Mouse (Mus musculus): Measurements from ENCODE around the gene Mylk. TPM values are rescaled to one million over a fixed set of nuclear protein-coding genes. Genes with fewer than 3 reads are reported as not detected.
A peak's percentile ranks its signal among the peaks of the same experiment; 100 is the strongest.

Mylk gene
- polyA plus RNA-seq, 1 experiment from 2014 or later, result 3.9 TPM

GRCm38 (mm10) chr16:34967120-34967800 lies 222.2 kb downstream of the Mylk start:
- H3K36me3 ChIP-seq, result no peaks in the 10 kb centered on the region
- H3K4me3 ChIP-seq, result no peak overlapping the region
- 0 out of 2 replicates have a peak overlapping the region, but pooled peaks have one; percentile 46 for H3K27ac ChIP-seq
- no peaks in the 10 kb centered on the region for H3K9me3 ChIP-seq (replicated peaks)
- WGBS, result 61% methylated on average over 10 of the region's 10 CpGs
- no peaks in the 10 kb centered on the region for H3K27me3 ChIP-seq (ENCODE audit: low read depth, poor library complexity, severe bottlenecking)
- peak; percentile 71 for DNase-seq (ENCODE audit: low spot score)
- H3K4me1 ChIP-seq, result peaks cover 28% of the 10 kb centered on the region

GRCm38 (mm10) chr16:34968181-34968580 lies 223.2 kb downstream of the Mylk start:
- 91% methylated on average over 5 of the region's 5 CpGs for WGBS
- H3K27ac ChIP-seq, result no peak overlapping the region
- H3K27me3 ChIP-seq (ENCODE audit: low read depth, poor library complexity, severe bottlenecking), result no peaks in the 10 kb centered on the region
- H3K4me1 ChIP-seq, result peaks cover 25% of the 10 kb centered on the region
- H3K36me3 ChIP-seq, result no peaks in the 10 kb centered on the region
- no peaks in the 10 kb centered on the region for H3K9me3 ChIP-seq (replicated peaks)
- DNase-seq (ENCODE audit: low spot score), result no peak
- no peak overlapping the region for H3K4me3 ChIP-seq

- no peaks in the 10 kb centered on the region for H3K36me3 ChIP-seq
- no peaks in the 10 kb centered on the region for H3K27me3 ChIP-seq (ENCODE audit: low read depth, poor library complexity, severe bottlenecking)
- no peaks in the 10 kb centered on the region for H3K9me3 ChIP-seq (replicated peaks)
- H3K27ac ChIP-seq, result no peak overlapping the region
- no peak for DNase-seq (ENCODE audit: low spot score)
- peaks cover 6% of the 10 kb centered on the region for H3K4me1 ChIP-seq
- H3K4me3 ChIP-seq, result no peak overlapping the region
- 68% methylated on average over 12 of the region's 12 CpGs for WGBS
Measured at GRCm38 (mm10) chr16:34972471-34972870, 227.5 kb downstream of the Mylk start.

- Histone ChIP-seq H3K36me3 (no peaks in the 10 kb centered on the region), H3K27ac (no peak overlapping the region), H3K9me3 (replicated peaks) (no peaks in the 10 kb centered on the region), H3K27me3 (ENCODE audit: low read depth, poor library complexity, severe bottlenecking) (no peaks in the 10 kb centered on the region), H3K4me3 (no peak overlapping the region), H3K4me1 (peaks cover 6% of the 10 kb centered on the region)
- 60% methylated on average over 2 of the region's 2 CpGs for WGBS
- no peak for DNase-seq (ENCODE audit: low spot score)
Measured at GRCm38 (mm10) chr16:34975544-34975943, 230.5 kb downstream of the Mylk start.

- 85% methylated on average over 13 of the region's 13 CpGs for WGBS
Measured at GRCm38 (mm10) chr16:34976630-34977029, 231.6 kb downstream of the Mylk start.

GRCm38 (mm10) chr16:34978018-34978417 lies 233.0 kb downstream of the Mylk start:
- 89% methylated on average over 7 of the region's 7 CpGs for WGBS
- DNase-seq (ENCODE audit: low spot score), result no peak
- H3K27ac ChIP-seq, result no peak overlapping the region
- no peaks in the 10 kb centered on the region for H3K27me3 ChIP-seq (ENCODE audit: low read depth, poor library complexity, severe bottlenecking)
- no peaks in the 10 kb centered on the region for H3K9me3 ChIP-seq (replicated peaks)
- no peaks in the 10 kb centered on the region for H3K36me3 ChIP-seq
- 0 out of 2 replicates have a peak, but pooled peaks cover 2% of the 10 kb centered on the region for H3K4me1 ChIP-seq
- H3K4me3 ChIP-seq, result no peak overlapping the region

More at GRCm38 (mm10) chr16:34976630-34977029, 231.6 kb downstream of the Mylk start:
- no peaks in the 10 kb centered on the region for H3K36me3 ChIP-seq
- H3K4me3 ChIP-seq, result no peak overlapping the region
- H3K27me3 ChIP-seq (ENCODE audit: low read depth, poor library complexity, severe bottlenecking), result no peaks in the 10 kb centered on the region
- peaks cover 6% of the 10 kb centered on the region for H3K4me1 ChIP-seq
- no peak for DNase-seq (ENCODE audit: low spot score)
- no peaks in the 10 kb centered on the region for H3K9me3 ChIP-seq (replicated peaks)
- H3K27ac ChIP-seq, result no peak overlapping the region

- WGBS, result 93% methylated on average over 7 of the region's 7 CpGs
- DNase-seq (ENCODE audit: low spot score), result no peak
- no peaks in the 10 kb centered on the region for H3K27me3 ChIP-seq (ENCODE audit: low read depth, poor library complexity, severe bottlenecking)
- no peaks in the 10 kb centered on the region for H3K9me3 ChIP-seq (replicated peaks)
- peaks cover 11% of the 10 kb centered on the region for H3K4me1 ChIP-seq
- H3K36me3 ChIP-seq, result no peaks in the 10 kb centered on the region
- no peak overlapping the region for H3K27ac ChIP-seq
- no peak overlapping the region for H3K4me3 ChIP-seq
Measured at GRCm38 (mm10) chr16:34981009-34981408, 236.0 kb downstream of the Mylk start.

GRCm38 (mm10) chr16:34984203-34985030 lies 239.4 kb downstream of the Mylk start:
- H3K9me3 ChIP-seq (replicated peaks), result no peaks in the 10 kb centered on the region
- H3K4me1 ChIP-seq, result peaks cover 17% of the 10 kb centered on the region
- 59% methylated on average over 11 of the region's 11 CpGs for WGBS
- H3K27ac ChIP-seq, result no peak overlapping the region
- H3K36me3 ChIP-seq, result no peaks in the 10 kb centered on the region
- H3K27me3 ChIP-seq (ENCODE audit: low read depth, poor library complexity, severe bottlenecking), result no peaks in the 10 kb centered on the region
- no peak overlapping the region for H3K4me3 ChIP-seq
- DNase-seq (ENCODE audit: low spot score), result no peak

GRCm38 (mm10) chr16:34985031-34985346 lies 240.0 kb downstream of the Mylk start:
- Histone ChIP-seq H3K27ac (no peak overlapping the region), H3K4me1 (peaks cover 17% of the 10 kb centered on the region), H3K27me3 (ENCODE audit: low read depth, poor library complexity, severe bottlenecking) (no peaks in the 10 kb centered on the region), H3K9me3 (replicated peaks) (no peaks in the 10 kb centered on the region), H3K4me3 (no peak overlapping the region), H3K36me3 (no peaks in the 10 kb centered on the region)
- DNase-seq (ENCODE audit: low spot score), result no peak
- WGBS, result 83% methylated on average over 2 of the region's 2 CpGs

GRCm38 (mm10) chr16:34986211-34986825 lies 241.3 kb downstream of the Mylk start:
- no peak for DNase-seq (ENCODE audit: low spot score)
- Histone ChIP-seq H3K9me3 (replicated peaks) (no peaks in the 10 kb centered on the region), H3K36me3 (no peaks in the 10 kb centered on the region), H3K4me1 (peaks cover 17% of the 10 kb centered on the region), H3K4me3 (no peak overlapping the region), H3K27me3 (ENCODE audit: low read depth, poor library complexity, severe bottlenecking) (0 out of 2 replicates have a peak, but pooled peaks cover 2% of the 10 kb centered on the region), H3K27ac (no peak overlapping the region)
- 82% methylated on average over 13 of the region's 13 CpGs for WGBS

GRCm38 (mm10) chr16:34991365-34991764 lies 246.4 kb downstream of the Mylk start:
- peaks cover 2% of the 10 kb centered on the region; the same call in 1 of the 2 replicates for H3K4me1 ChIP-seq
- H3K4me3 ChIP-seq, result no peak overlapping the region
- H3K27ac ChIP-seq, result no peak overlapping the region
- no peak for DNase-seq (ENCODE audit: low spot score)
- no peaks in the 10 kb centered on the region for H3K9me3 ChIP-seq (replicated peaks)
- WGBS, result 82% methylated on average over 3 of the region's 3 CpGs
- 0 out of 2 replicates have a peak, but pooled peaks cover 2% of the 10 kb centered on the region for H3K27me3 ChIP-seq (ENCODE audit: low read depth, poor library complexity, severe bottlenecking)
- H3K36me3 ChIP-seq, result no peaks in the 10 kb centered on the region

GRCm38 (mm10) chr16:34992854-34993253 lies 247.8 kb downstream of the Mylk start:
- Histone ChIP-seq H3K4me3 (no peak overlapping the region), H3K27ac (no peak overlapping the region), H3K4me1 (peaks cover 11% of the 10 kb centered on the region; the same call in 1 of the 2 replicates), H3K27me3 (ENCODE audit: low read depth, poor library complexity, severe bottlenecking) (0 out of 2 replicates have a peak, but pooled peaks cover 2% of the 10 kb centered on the region), H3K9me3 (replicated peaks) (no peaks in the 10 kb centered on the region), H3K36me3 (no peaks in the 10 kb centered on the region)
- WGBS, result 93% methylated on average over 5 of the region's 5 CpGs
- no peak for DNase-seq (ENCODE audit: low spot score)

Data from limb, embryonic 10.5 days (tissue).